Mouse (Mus musculus) ES-Bruce4 (cell line): ENCODE measurements around the gene Dync1li1. TPM values are rescaled to one million over a fixed set of nuclear protein-coding genes. Genes with fewer than 3 reads are reported as not detected.

Source experiments
- H3K27ac ChIP-seq: 2 replicates; pipeline ENCODE4 v1.5.1; 2012; ENCODE audit warnings: low read length, inconsistent platforms; ENCODE audit not compliant: insufficient read depth
- H3K27me3 ChIP-seq: 2 replicates; pipeline ENCODE4 v1.6.1; 2012; ENCODE audit warnings: mild to moderate bottlenecking, low read length, inconsistent platforms; ENCODE audit not compliant: control insufficient read depth, poor library complexity, insufficient read depth, severe bottlenecking
- H3K36me3 ChIP-seq: 2 replicates; pipeline ENCODE4 v1.6.1; 2012; ENCODE audit warnings: inconsistent platforms, mild to moderate bottlenecking, low read length, moderate library complexity; ENCODE audit not compliant: control insufficient read depth, poor library complexity, insufficient read depth, severe bottlenecking
- H3K4me1 ChIP-seq: one replicate; pipeline ENCODE4 v1.8.1; 2011; ENCODE audit warnings: low read length; ENCODE audit not compliant: control insufficient read depth, insufficient read depth
- H3K4me3 ChIP-seq: 2 replicates; pipeline ENCODE4 v1.5.1; 2011; ENCODE audit warnings: low read depth, mild to moderate bottlenecking, low read length
- H3K9ac ChIP-seq: 2 replicates; pipeline ENCODE4 v1.6.1; 2012; ENCODE audit warnings: low read depth, mild to moderate bottlenecking, inconsistent platforms; ENCODE audit not compliant: poor library complexity, severe bottlenecking
- H3K9me3 ChIP-seq: replicated peaks from 2 replicates; pipeline ENCODE4 v1.6.1; 2012; ENCODE audit warnings: mild to moderate bottlenecking, low read length, inconsistent platforms; ENCODE audit not compliant: control insufficient read depth, poor library complexity, insufficient read depth, severe bottlenecking
- CTCF ChIP-seq: IDR thresholded peaks from one replicate; pipeline ENCODE4 v1.8.1; 2011; ENCODE audit warnings: low read depth, low read length
- EP300 ChIP-seq: IDR thresholded peaks from 2 replicates; pipeline ENCODE4 v1.6.1; 2011; ENCODE audit warnings: low read depth, low read length; ENCODE audit not compliant: insufficient read depth
- POLR2A ChIP-seq: IDR thresholded peaks from one replicate; pipeline ENCODE4 v1.8.1; 2011; ENCODE audit warnings: low read length; ENCODE audit not compliant: insufficient read depth
- polyA plus RNA-seq: library from polyadenylated mRNA; stranded (reverse); fragments of >200 nt; gene quantifications from 2 replicates; pipeline ENCODE4 v1.2.4, GENCODE M21; 2011; ENCODE audit warnings: low read depth; ENCODE audit not compliant: missing spikeins, insufficient read depth, insufficient read length

Gene Dync1li1
- polyA plus RNA-seq, 1 experiment, result 73.8 TPM

- Histone ChIP-seq H3K4me1 (peaks cover 2% of the 10 kb centered on the region), H3K9ac (no peak overlapping the region), H3K27ac (no peak overlapping the region), H3K4me3 (no peak overlapping the region), H3K27me3 (no peaks in the 10 kb centered on the region), H3K9me3 (no peaks in the 10 kb centered on the region), H3K36me3 (no peaks in the 10 kb centered on the region)
- TF ChIP-seq EP300, result no peak
- TF ChIP-seq CTCF, result no peak
- no peak for TF ChIP-seq POLR2A
These were observed 44.6 kb downstream of the Dync1li1 start for GRCm38 (mm10) chr9:114733238-114733637.

DNA sequence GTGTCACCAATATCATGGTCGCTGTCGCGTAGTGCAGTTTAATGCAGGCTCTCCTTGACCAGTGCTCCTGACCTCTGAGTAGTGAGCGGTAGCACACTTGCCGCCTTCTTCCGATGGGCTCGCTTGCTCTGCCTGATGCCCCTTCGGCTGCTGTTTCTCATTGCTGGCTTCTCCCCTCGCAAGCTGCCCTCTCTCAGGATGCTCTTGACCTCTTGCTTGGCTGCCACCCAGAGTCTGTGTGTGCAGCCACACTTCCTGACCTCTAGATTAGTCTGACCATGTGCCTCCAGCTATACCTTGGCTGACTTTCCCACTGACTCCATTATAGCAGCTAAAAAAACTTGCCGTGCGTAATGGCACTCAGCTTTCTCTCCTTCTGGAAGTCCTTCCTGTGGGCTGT lies 47.9 kb downstream of the Dync1li1 start:
- Histone ChIP-seq H3K4me1 (peaks cover 2% of the 10 kb centered on the region), H3K9ac (no peak overlapping the region), H3K4me3 (no peak overlapping the region), H3K9me3 (no peaks in the 10 kb centered on the region), H3K27ac (no peak overlapping the region), H3K27me3 (no peaks in the 10 kb centered on the region), H3K36me3 (no peaks in the 10 kb centered on the region)
- TF ChIP-seq CTCF (no peak), POLR2A (no peak), EP300 (no peak)

DNA sequence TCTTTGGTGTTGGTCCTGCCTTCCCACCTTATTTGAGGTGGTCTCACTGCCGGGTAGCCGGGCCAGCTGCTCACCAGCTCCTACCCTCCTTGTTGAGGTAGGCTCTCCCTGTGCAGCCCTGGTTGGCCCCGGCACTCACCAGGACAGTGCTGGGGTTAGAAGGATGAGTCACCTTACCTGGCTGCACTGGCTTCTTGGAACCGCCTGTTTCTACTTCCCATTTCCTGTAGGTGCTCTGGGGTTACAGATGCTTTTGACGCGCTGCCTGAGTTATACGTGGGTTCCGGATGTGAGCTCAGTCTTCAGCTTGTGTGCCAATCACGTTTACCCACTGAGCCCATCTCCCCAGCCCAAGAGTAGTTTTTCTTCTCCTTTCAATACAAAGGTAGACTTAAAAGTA lies 51.7 kb downstream of the Dync1li1 start:
- TF ChIP-seq CTCF, result no peak
- no peak for TF ChIP-seq EP300
- TF ChIP-seq POLR2A, result no peak
- no peaks in the 10 kb centered on the region for H3K27me3 ChIP-seq

GRCm38 (mm10) chr9:114742731-114743130 lies 54.1 kb downstream of the Dync1li1 start:
- no peaks in the 10 kb centered on the region for H3K27me3 ChIP-seq
- H3K36me3 ChIP-seq, result peaks cover 4% of the 10 kb centered on the region; the same call in 1 of the 2 replicates
- H3K9ac ChIP-seq, result no peak overlapping the region
- no peak overlapping the region for H3K4me3 ChIP-seq
- no peaks in the 10 kb centered on the region for H3K4me1 ChIP-seq
- TF ChIP-seq EP300, result no peak
- no peak for TF ChIP-seq CTCF
- no peak for TF ChIP-seq POLR2A
- no peak overlapping the region for H3K27ac ChIP-seq
- H3K9me3 ChIP-seq, result no peaks in the 10 kb centered on the region

More for the DNA sequence above, 51.7 kb downstream of the Dync1li1 start:
- H3K4me3 ChIP-seq, result no peak overlapping the region
- no peak overlapping the region for H3K9ac ChIP-seq
- no peaks in the 10 kb centered on the region for H3K4me1 ChIP-seq
- no peaks in the 10 kb centered on the region for H3K36me3 ChIP-seq
- no peaks in the 10 kb centered on the region for H3K9me3 ChIP-seq
- no peak overlapping the region for H3K27ac ChIP-seq

DNA sequence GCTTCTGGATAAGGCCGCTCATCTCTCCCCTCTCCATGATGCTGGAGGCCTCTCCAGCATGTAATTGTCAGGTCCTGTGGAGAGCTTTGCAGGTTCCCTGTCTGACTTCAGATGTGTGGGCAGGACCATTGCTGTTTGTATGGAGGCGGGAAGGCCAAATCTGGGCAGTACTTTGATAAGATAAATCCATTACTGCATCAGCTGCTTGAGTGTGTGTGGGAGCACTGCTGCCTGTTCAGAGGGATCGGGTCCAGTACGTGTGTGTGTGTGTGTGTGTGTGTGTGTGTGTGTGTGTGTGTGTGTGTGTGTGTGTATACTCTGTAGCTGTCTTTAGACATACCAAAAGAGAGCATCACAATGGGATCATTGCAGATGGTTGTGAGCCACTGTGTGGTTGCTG lies 56.6 kb downstream of the Dync1li1 start:
- H3K36me3 ChIP-seq, result peaks cover 4% of the 10 kb centered on the region; the same call in 1 of the 2 replicates
- no peak overlapping the region for H3K9ac ChIP-seq
- H3K27ac ChIP-seq, result no peak overlapping the region
- H3K4me3 ChIP-seq, result no peak overlapping the region
- no peaks in the 10 kb centered on the region for H3K9me3 ChIP-seq
- H3K4me1 ChIP-seq, result no peaks in the 10 kb centered on the region
- TF ChIP-seq CTCF, result no peak
- TF ChIP-seq EP300, result no peak
- TF ChIP-seq POLR2A, result no peak
- H3K27me3 ChIP-seq, result no peaks in the 10 kb centered on the region

DNA sequence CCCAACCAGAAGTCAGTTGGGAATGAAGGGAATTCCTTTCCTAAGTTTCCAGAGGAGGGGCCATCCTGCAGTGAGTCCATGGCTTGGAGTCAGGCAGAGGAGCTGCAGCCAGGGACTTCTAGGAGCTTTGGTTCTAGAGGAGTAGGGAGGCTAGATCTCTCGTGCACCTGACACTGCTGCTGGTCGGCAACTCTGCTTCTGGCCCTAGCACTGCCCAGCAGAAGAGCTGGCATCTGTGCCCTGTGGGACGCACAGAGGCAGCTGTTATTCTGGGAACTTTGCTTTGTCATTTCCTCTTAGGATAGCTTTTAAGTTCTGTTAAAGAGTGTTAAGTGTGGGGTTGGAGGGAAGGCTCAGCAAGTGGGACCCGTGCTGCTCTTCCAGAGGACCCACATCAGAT lies 57.1 kb downstream of the Dync1li1 start:
- Histone ChIP-seq H3K4me1 (no peaks in the 10 kb centered on the region), H3K9ac (no peak overlapping the region), H3K36me3 (peaks cover 4% of the 10 kb centered on the region; the same call in 1 of the 2 replicates), H3K27ac (no peak overlapping the region), H3K4me3 (no peak overlapping the region), H3K9me3 (no peaks in the 10 kb centered on the region), H3K27me3 (no peaks in the 10 kb centered on the region)
- no peak for TF ChIP-seq POLR2A
- no peak for TF ChIP-seq EP300
- TF ChIP-seq CTCF, result no peak
